Mouse (Mus musculus): ENCODE data around the gene Gabrr3.
"Not testable (repeated sequence)": the region's sequence is repeated elsewhere in the genome, so short reads cannot be mapped to it uniquely, and the experiment has no call there.

The Gabrr3 gene

GRCm38 (mm10) chr16:59407032-59407431 lies at the start of gene Gabrr3:
Gene Gabrr3, plus strand, starts transcription at chr16:59407332.
- DNase-seq (ENCODE audit: low spot score in 2 of 2), result no peak

GRCm38 (mm10) chr16:59363893-59364292 lies 43.2 kb upstream of the Gabrr3 start, which contains the start of gene Olfr209:
Gene Olfr209, minus strand, starts transcription at chr16:59363993.
- DNase-seq (ENCODE audit: low spot score in 2 of 2), result no peak

GRCm38 (mm10) chr16:59393300-59393699 lies 13.8 kb upstream of the Gabrr3 start:
- peak in 1 of 2 experiments; percentile 34 for DNase-seq (ENCODE audit: low spot score in 2 of 2)

- DNase-seq (ENCODE audit: low spot score in 2 of 2), result no peak
Measured at GRCm38 (mm10) chr16:59401102-59401501, 6.0 kb upstream of the Gabrr3 start.

- no peak for DNase-seq (ENCODE audit: low spot score in 2 of 2)
Measured at GRCm38 (mm10) chr16:59401985-59402384, 5.1 kb upstream of the Gabrr3 start.

GRCm38 (mm10) chr16:59403684-59404083 lies 3.4 kb upstream of the Gabrr3 start:
- peak in 1 of 2 experiments; percentile 21 for DNase-seq (ENCODE audit: low spot score in 2 of 2)

GRCm38 (mm10) chr16:59404798-59405197 lies 2.3 kb upstream of the Gabrr3 start:
- DNase-seq (ENCODE audit: low spot score in 2 of 2), result no peak

- DNase-seq (ENCODE audit: low spot score in 2 of 2), result no peak
Measured at GRCm38 (mm10) chr16:59409341-59409748, 2.2 kb downstream of the Gabrr3 start.

- DNase-seq (ENCODE audit: low spot score in 2 of 2), result no peak
Measured at GRCm38 (mm10) chr16:59409800-59410199, 2.7 kb downstream of the Gabrr3 start.

GRCm38 (mm10) chr16:59413475-59413874 lies 6.3 kb downstream of the Gabrr3 start:
- DNase-seq (ENCODE audit: low spot score in 2 of 2), result no peak

- DNase-seq (ENCODE audit: low spot score in 2 of 2), result no peak
Measured at GRCm38 (mm10) chr16:59420237-59420866, 13.2 kb downstream of the Gabrr3 start.

GRCm38 (mm10) chr16:59420867-59421251 lies 13.7 kb downstream of the Gabrr3 start:
- DNase-seq (ENCODE audit: low spot score in 2 of 2), result peak; percentile 50 to 65

GRCm38 (mm10) chr16:59421571-59422345 lies 14.6 kb downstream of the Gabrr3 start:
- DNase-seq (ENCODE audit: low spot score in 2 of 2), result no peak

- no peak for DNase-seq (ENCODE audit: low spot score in 2 of 2)
Measured at GRCm38 (mm10) chr16:59427960-59428359, 20.8 kb downstream of the Gabrr3 start.

- no peak for DNase-seq (ENCODE audit: low spot score in 2 of 2)
Measured at GRCm38 (mm10) chr16:59433181-59433580, 26.0 kb downstream of the Gabrr3 start.

GRCm38 (mm10) chr16:59444880-59445559 lies 37.9 kb downstream of the Gabrr3 start:
- no peak for DNase-seq (ENCODE audit: low spot score in 2 of 2)

- DNase-seq (ENCODE audit: low spot score in 2 of 2), result no peak
Measured at GRCm38 (mm10) chr16:59448181-59448580, 41.0 kb downstream of the Gabrr3 start.

GRCm38 (mm10) chr16:59449092-59449491 lies 42.0 kb downstream of the Gabrr3 start:
- no peak for DNase-seq (ENCODE audit: low spot score in 2 of 2)

GRCm38 (mm10) chr16:59451813-59452212 lies 44.7 kb downstream of the Gabrr3 start:
- no peak for DNase-seq (ENCODE audit: low spot score in 2 of 2)

GRCm38 (mm10) chr16:59459259-59459861 lies 52.2 kb downstream of the Gabrr3 start:
- DNase-seq (ENCODE audit: low spot score in 2 of 2), result not testable (repeated sequence)

- no peak for DNase-seq (ENCODE audit: low spot score in 2 of 2)
Measured at GRCm38 (mm10) chr16:59463567-59463966, 56.4 kb downstream of the Gabrr3 start.

GRCm38 (mm10) chr16:59463973-59464372 lies 56.8 kb downstream of the Gabrr3 start:
- no peak for DNase-seq (ENCODE audit: low spot score in 2 of 2)

Measured in frontal cortex, postnatal 25 days (tissue).